Mouse (Mus musculus): ENCODE measurements around the gene Glyctk. TPM values are rescaled to one million over a fixed set of nuclear protein-coding genes. Genes with fewer than 3 reads are reported as not detected.

Gene Glyctk
- polyA plus RNA-seq, 1 experiment from 2014 or later = 2.2 TPM

DNA sequence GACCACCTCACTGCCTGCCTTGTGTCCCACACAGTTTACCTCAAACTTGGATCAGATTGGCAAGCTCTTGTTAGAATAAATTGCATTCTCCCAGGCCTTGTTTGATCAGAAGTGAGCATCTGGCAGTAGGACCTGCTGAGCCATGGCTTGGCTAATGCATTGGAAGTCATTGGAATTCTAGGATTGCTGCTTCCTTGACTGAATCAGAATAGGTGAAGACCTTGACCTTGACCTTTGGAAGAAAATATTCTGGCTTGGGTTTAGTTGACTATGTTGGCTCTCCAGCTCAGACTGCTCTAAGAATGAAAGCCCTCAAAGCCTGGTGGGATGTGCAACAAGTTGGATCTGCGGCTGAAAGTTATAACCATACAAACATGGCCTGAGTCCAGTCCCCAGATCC, 33.4 kb upstream of the Glyctk start:
- Histone ChIP-seq H3K9ac (replicated peaks; ENCODE audit: low read length) (no peak overlapping the region), H3K4me1 (ENCODE audit: control insufficient read depth, insufficient read depth, low read length) (no peaks in the 10 kb centered on the region), H3K4me2 (ENCODE audit: low read depth, low read length) (no peak overlapping the region), H3K36me3 (replicated peaks; ENCODE audit: control insufficient read depth, insufficient read depth, low read depth, low read length) (peaks cover 18% of the 10 kb centered on the region), H3K4me3 (ENCODE audit: low read depth, low read length) (no peak overlapping the region), H3K27me3 (ENCODE audit: control insufficient read depth, insufficient read depth, low read length) (no peaks in the 10 kb centered on the region), H3K27ac (replicated peaks; ENCODE audit: low read depth, low read length) (no peak overlapping the region), H3K9me3 (replicated peaks; ENCODE audit: control insufficient read depth, low read length) (no peaks in the 10 kb centered on the region)
- ATAC-seq (replicated peaks; ENCODE audit: insufficient number of reproducible peaks, low FRiP score, low TSS enrichment, low read depth) (no peak), DNase-seq (ENCODE audit: low spot score) (no peak)
- 90% methylated on average over 1 of the region's 1 CpGs for WGBS

DNA sequence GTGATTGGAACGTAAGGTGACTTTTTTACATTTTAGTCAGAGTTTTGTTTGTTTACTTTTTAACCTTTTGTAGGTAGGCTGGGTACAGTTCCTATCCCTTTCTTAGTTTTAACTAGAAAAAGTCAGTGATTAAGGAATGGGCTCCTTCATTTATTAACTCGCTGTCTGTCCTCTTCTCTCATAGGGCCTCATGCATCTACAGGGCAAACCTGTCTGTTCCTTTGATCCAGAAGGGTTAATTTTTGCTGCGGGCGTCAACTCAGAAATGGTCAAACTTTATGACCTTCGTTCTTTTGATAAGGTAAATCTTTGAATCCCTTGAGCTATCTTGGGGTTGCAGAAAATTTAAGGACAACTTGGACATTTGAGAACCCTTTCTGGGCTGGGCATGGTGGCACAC, 26.1 kb upstream of the Glyctk start:
- Histone ChIP-seq H3K27ac (replicated peaks; ENCODE audit: low read depth, low read length) (no peak overlapping the region), H3K9me3 (replicated peaks; ENCODE audit: control insufficient read depth, low read length) (no peaks in the 10 kb centered on the region), H3K4me1 (ENCODE audit: control insufficient read depth, insufficient read depth, low read length) (no peaks in the 10 kb centered on the region), H3K36me3 (replicated peaks; ENCODE audit: control insufficient read depth, insufficient read depth, low read depth, low read length) (peaks cover 18% of the 10 kb centered on the region), H3K9ac (replicated peaks; ENCODE audit: low read length) (no peak overlapping the region), H3K4me2 (ENCODE audit: low read depth, low read length) (no peak overlapping the region), H3K27me3 (ENCODE audit: control insufficient read depth, insufficient read depth, low read length) (no peaks in the 10 kb centered on the region), H3K4me3 (ENCODE audit: low read depth, low read length) (no peak overlapping the region)
- ATAC-seq (replicated peaks; ENCODE audit: insufficient number of reproducible peaks, low FRiP score, low TSS enrichment, low read depth) = no peak
- no peak for DNase-seq (ENCODE audit: low spot score)
- WGBS = 95% methylated on average over 5 of the region's 5 CpGs

DNA sequence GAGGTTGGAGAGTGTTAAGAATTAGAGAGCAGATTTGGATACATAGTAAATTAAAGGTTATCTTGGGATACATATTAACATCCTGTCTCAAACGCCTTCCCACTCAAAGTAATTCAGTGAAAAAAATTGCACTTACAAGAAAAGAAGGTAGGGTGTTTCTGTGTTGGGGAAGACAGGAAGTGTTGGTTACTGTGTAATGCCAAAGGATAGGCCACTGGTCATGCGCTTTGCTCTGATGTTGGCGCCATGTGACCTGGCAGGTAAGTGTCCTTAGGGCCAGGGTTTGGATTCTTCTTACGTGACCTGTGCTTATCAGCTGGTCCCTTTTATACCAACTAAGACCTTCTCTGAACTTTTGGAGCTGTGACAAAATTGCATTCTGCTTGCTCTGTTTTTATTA, 24.2 kb upstream of the Glyctk start:
- no peak for ATAC-seq (replicated peaks; ENCODE audit: insufficient number of reproducible peaks, low FRiP score, low TSS enrichment, low read depth)
- no peak overlapping the region for H3K27ac ChIP-seq (replicated peaks; ENCODE audit: low read depth, low read length)
- no peak overlapping the region for H3K4me3 ChIP-seq (ENCODE audit: low read depth, low read length)
- H3K4me2 ChIP-seq (ENCODE audit: low read depth, low read length) = no peak overlapping the region
- 93% methylated on average over 4 of the region's 4 CpGs for WGBS
- H3K9ac ChIP-seq (replicated peaks; ENCODE audit: low read length) = no peak overlapping the region
- H3K36me3 ChIP-seq (replicated peaks; ENCODE audit: control insufficient read depth, insufficient read depth, low read depth, low read length) = peaks cover 20% of the 10 kb centered on the region
- DNase-seq (ENCODE audit: low spot score) = no peak
- no peaks in the 10 kb centered on the region for H3K9me3 ChIP-seq (replicated peaks; ENCODE audit: control insufficient read depth, low read length)
- no peaks in the 10 kb centered on the region for H3K4me1 ChIP-seq (ENCODE audit: control insufficient read depth, insufficient read depth, low read length)
- H3K27me3 ChIP-seq (ENCODE audit: control insufficient read depth, insufficient read depth, low read length) = no peaks in the 10 kb centered on the region

DNA sequence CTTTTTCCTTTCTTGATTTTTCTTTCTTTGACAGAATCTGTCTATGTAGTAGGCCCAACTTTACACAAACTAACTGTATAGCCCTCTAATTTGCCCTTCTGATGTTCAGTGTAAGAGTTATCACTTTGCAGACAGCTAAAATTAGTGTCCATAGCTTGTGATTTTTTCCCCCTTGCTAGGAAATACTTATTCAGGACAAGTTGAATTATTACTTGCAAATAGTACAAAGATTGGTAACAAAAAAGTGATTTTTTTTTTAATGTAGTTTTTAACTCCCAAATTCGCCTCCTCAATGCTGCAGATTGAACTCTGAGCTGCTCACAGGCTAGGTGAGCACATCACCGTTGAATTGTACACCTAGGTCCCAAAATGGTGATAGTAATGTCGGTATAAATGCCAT, 22.0 kb upstream of the Glyctk start:
- no peaks in the 10 kb centered on the region for H3K4me1 ChIP-seq (ENCODE audit: control insufficient read depth, insufficient read depth, low read length)
- H3K9me3 ChIP-seq (replicated peaks; ENCODE audit: control insufficient read depth, low read length) = no peaks in the 10 kb centered on the region

DNA sequence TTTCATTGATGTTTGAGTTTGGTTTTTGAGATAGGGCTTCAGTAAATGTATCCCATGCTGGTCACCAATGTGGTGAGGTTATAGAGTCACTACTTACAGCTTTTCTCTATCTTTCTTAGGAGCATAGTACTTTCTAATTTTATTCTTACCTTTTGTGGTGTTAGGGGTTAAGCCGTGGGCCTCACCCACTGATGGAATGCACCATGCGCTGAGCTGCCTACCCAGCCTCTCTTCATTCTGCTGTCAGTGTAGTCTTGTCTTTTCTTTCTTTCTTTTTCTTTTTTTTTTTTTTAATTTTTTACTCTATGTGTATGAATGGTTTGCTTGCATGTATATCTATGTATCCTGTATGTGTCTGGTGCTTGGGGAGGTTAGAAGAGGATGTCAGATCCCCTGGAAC, 21.5 kb upstream of the Glyctk start:
- no peaks in the 10 kb centered on the region for H3K4me1 ChIP-seq (ENCODE audit: control insufficient read depth, insufficient read depth, low read length)
- H3K27ac ChIP-seq (replicated peaks; ENCODE audit: low read depth, low read length) = no peak overlapping the region
- no peaks in the 10 kb centered on the region for H3K27me3 ChIP-seq (ENCODE audit: control insufficient read depth, insufficient read depth, low read length)
- H3K4me2 ChIP-seq (ENCODE audit: low read depth, low read length) = no peak overlapping the region
- 89% methylated on average over 2 of the region's 2 CpGs for WGBS
- peaks cover 13% of the 10 kb centered on the region for H3K36me3 ChIP-seq (replicated peaks; ENCODE audit: control insufficient read depth, insufficient read depth, low read depth, low read length)
- no peak for ATAC-seq (replicated peaks; ENCODE audit: insufficient number of reproducible peaks, low FRiP score, low TSS enrichment, low read depth)
- no peak for DNase-seq (ENCODE audit: low spot score)
- no peak overlapping the region for H3K4me3 ChIP-seq (ENCODE audit: low read depth, low read length)
- H3K9ac ChIP-seq (replicated peaks; ENCODE audit: low read length) = no peak overlapping the region
- no peaks in the 10 kb centered on the region for H3K9me3 ChIP-seq (replicated peaks; ENCODE audit: control insufficient read depth, low read length)

More for the DNA sequence above, 22.0 kb upstream of the Glyctk start:
- no peak overlapping the region for H3K9ac ChIP-seq (replicated peaks; ENCODE audit: low read length)
- no peak overlapping the region for H3K4me3 ChIP-seq (ENCODE audit: low read depth, low read length)
- H3K36me3 ChIP-seq (replicated peaks; ENCODE audit: control insufficient read depth, insufficient read depth, low read depth, low read length) = peaks cover 16% of the 10 kb centered on the region
- no peaks in the 10 kb centered on the region for H3K27me3 ChIP-seq (ENCODE audit: control insufficient read depth, insufficient read depth, low read length)
- ATAC-seq (replicated peaks; ENCODE audit: insufficient number of reproducible peaks, low FRiP score, low TSS enrichment, low read depth) = no peak
- no peak overlapping the region for H3K4me2 ChIP-seq (ENCODE audit: low read depth, low read length)
- DNase-seq (ENCODE audit: low spot score) = no peak
- no peak overlapping the region for H3K27ac ChIP-seq (replicated peaks; ENCODE audit: low read depth, low read length)
- WGBS = 91% methylated on average over 3 of the region's 3 CpGs

DNA sequence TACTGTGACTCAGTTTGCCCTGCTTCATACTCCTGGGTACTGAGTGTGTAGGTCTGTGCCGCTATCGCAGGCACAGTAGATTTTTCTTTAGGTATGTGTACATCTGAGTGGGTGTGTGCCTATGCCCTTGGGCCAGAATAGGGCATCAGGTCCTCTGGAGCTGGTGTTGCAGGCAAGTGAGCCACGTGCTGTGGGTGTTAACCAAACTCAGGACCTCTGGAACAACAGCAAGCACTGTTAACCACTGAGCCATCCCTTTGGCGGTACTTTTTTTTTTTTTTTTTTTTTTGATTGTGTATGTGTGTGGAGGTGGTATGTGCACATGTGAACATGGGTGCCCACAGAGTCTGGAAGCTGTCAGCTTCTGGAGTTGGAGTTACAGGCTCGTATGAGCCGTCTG, 19.9 kb upstream of the Glyctk start:
- H3K9ac ChIP-seq (replicated peaks; ENCODE audit: low read length) = no peak overlapping the region
- no peaks in the 10 kb centered on the region for H3K27me3 ChIP-seq (ENCODE audit: control insufficient read depth, insufficient read depth, low read length)
- ATAC-seq (replicated peaks; ENCODE audit: insufficient number of reproducible peaks, low FRiP score, low TSS enrichment, low read depth) (no peak; the same call in 1 of the 2 replicates), DNase-seq (ENCODE audit: low spot score) (no peak)
- H3K36me3 ChIP-seq (replicated peaks; ENCODE audit: control insufficient read depth, insufficient read depth, low read depth, low read length) = peaks cover 13% of the 10 kb centered on the region
- H3K27ac ChIP-seq (replicated peaks; ENCODE audit: low read depth, low read length) = no peak overlapping the region
- no peaks in the 10 kb centered on the region for H3K4me1 ChIP-seq (ENCODE audit: control insufficient read depth, insufficient read depth, low read length)
- WGBS = 93% methylated on average over 6 of the region's 6 CpGs
- H3K4me2 ChIP-seq (ENCODE audit: low read depth, low read length) = no peak overlapping the region
- H3K9me3 ChIP-seq (replicated peaks; ENCODE audit: control insufficient read depth, low read length) = no peaks in the 10 kb centered on the region
- no peak overlapping the region for H3K4me3 ChIP-seq (ENCODE audit: low read depth, low read length)

DNA sequence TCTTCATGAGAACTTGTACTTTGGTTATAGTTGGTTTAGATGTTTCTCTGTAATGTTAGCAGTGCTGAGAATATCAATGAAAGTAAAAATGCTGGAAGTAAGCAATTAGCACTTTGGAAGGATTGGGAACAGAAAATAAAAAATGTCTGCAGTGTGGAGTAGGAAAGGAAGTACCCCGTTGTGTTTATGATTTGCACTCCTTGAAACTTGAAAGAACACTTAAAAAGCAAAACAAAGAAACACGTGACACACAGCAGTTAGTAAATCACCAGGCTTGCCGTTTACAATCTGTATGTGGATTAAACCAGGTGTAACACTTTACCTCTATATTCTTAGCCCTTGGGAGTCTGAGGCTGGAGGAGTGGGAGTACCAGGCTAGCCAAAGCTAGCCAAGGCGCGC, 18.8 kb upstream of the Glyctk start:
- no peaks in the 10 kb centered on the region for H3K9me3 ChIP-seq (replicated peaks; ENCODE audit: control insufficient read depth, low read length)
- no peak for DNase-seq (ENCODE audit: low spot score)
- WGBS = 93% methylated on average over 5 of the region's 5 CpGs
- no peak for ATAC-seq (replicated peaks; ENCODE audit: insufficient number of reproducible peaks, low FRiP score, low TSS enrichment, low read depth)
- no peak overlapping the region for H3K4me3 ChIP-seq (ENCODE audit: low read depth, low read length)
- no peaks in the 10 kb centered on the region for H3K4me1 ChIP-seq (ENCODE audit: control insufficient read depth, insufficient read depth, low read length)
- H3K27me3 ChIP-seq (ENCODE audit: control insufficient read depth, insufficient read depth, low read length) = no peaks in the 10 kb centered on the region
- no peak overlapping the region for H3K27ac ChIP-seq (replicated peaks; ENCODE audit: low read depth, low read length)
- H3K4me2 ChIP-seq (ENCODE audit: low read depth, low read length) = no peak overlapping the region
- no peak overlapping the region for H3K9ac ChIP-seq (replicated peaks; ENCODE audit: low read length)
- H3K36me3 ChIP-seq (replicated peaks; ENCODE audit: control insufficient read depth, insufficient read depth, low read depth, low read length) = peaks cover 13% of the 10 kb centered on the region

DNA sequence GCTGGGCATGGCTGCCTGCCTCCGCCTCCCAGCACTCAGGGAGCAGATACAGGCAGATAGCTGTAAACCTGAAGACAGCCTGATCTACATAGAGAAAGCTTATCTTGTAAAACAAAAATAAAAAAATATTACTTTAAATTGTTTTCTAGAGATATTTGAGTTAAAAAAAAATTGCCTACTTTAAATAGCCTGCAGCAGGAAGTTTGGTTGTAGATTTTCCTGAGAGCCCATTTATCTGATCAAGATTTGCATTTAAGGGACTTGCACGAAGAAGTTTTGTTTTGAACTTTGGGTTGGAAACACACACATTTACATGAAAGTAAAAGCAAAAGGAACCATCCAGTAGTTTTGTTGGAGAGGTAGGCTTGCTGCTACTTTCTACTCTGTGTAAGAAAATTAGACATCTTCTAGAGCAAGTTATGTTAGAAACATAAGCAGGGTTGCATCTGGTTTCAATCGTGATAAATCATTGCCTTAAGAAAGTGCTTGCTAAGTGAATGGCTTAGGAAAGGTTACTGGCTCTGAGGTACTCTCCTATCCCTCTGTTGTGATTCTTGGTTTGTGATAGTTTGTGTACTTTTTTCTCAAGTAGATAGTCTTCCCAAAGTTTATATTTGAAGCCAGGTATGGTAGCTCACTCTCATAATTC, 17.7 kb upstream of the Glyctk start:
- H3K4me1 ChIP-seq (ENCODE audit: control insufficient read depth, insufficient read depth, low read length) = no peaks in the 10 kb centered on the region
- ATAC-seq (replicated peaks; ENCODE audit: insufficient number of reproducible peaks, low FRiP score, low TSS enrichment, low read depth) = no peak
- no peaks in the 10 kb centered on the region for H3K27me3 ChIP-seq (ENCODE audit: control insufficient read depth, insufficient read depth, low read length)
- H3K27ac ChIP-seq (replicated peaks; ENCODE audit: low read depth, low read length) = no peak overlapping the region
- DNase-seq (ENCODE audit: low spot score) = peak; percentile 60
- H3K9me3 ChIP-seq (replicated peaks; ENCODE audit: control insufficient read depth, low read length) = no peaks in the 10 kb centered on the region
- no peak overlapping the region for H3K4me2 ChIP-seq (ENCODE audit: low read depth, low read length)
- peaks cover 8% of the 10 kb centered on the region for H3K36me3 ChIP-seq (replicated peaks; ENCODE audit: control insufficient read depth, insufficient read depth, low read depth, low read length)
- H3K9ac ChIP-seq (replicated peaks; ENCODE audit: low read length) = no peak overlapping the region
- no peak overlapping the region for H3K4me3 ChIP-seq (ENCODE audit: low read depth, low read length)
- 77% methylated on average over 3 of the region's 3 CpGs for WGBS
